Mouse (Mus musculus) urinary bladder, postnatal 4 days (tissue): ENCODE measurements at regions not wholly inside any gene's neighbourhood (a gene's known extent, or its start where the extent isn't known, plus 50 kb on each side); places are given as distances from the start of the nearest gene placed in this dataset.
A peak's percentile ranks its signal among the peaks of the same experiment; 100 is the strongest.

Source experiments
- DNase-seq, 2 experiments: peaks; one replicate each; pipeline ENCODE4 v3.0.0; 2021 to 2022; ENCODE audit warnings: low spot score in 2 of 2

DNA sequence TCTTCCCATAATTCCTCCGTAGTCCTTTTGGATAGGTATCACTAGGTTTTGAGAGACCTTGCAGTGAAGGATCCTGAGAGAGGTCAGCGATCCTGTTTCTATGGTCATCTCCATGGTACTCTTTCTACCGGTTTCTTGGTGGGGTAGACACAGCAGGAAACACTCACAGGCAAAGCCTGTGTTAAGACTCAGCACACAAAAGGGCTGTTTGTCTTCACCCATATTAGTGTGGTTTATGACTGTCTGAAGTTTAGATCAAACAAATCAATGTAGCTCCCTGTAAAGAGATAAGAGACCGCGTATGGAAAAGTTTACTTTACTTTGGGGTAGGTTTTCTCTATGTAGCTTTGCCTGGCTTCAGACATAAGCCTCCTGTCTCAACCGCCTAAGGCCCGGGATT lies 282.5 kb upstream of the Rbms1 start:
- no peak for DNase-seq

DNA sequence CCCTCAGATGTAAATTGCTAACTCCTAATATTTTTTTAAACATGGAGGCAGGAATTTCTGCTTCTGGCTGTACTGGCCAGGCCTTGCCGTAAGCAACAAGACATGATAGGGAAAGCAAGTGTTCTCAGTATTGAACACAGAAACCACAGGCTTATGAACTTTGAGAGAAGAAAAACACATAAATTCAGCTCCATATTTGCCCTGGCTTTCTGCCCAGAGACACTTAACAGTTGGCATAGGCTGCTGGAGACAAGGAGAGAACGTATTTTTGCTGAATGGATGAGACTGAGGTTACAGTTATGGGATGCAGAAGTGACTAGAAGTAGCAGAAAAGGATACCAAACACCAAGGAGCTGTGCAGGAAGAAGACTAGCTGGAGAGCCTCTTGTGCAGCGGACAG lies 258.7 kb upstream of the Rbms1 start:
- DNase-seq: no peak

DNA sequence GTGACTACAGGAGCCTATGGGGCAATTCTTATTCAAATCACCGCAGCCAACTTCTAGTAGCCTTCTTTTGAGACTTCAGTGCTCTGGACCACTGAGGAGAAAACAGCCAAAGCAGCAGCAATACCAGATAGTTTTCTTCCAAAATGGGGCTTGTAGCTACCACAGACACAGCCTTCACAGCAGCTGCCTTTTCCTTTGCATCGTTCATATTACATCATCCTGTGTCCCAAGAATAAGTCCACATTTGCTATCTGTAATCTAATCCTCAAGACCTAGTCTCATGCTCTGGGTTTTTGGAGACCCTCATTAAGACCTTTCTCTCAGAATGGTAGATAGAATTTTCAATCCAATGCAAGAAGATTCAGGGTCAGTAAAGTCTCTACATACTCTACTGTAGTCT lies 258.2 kb upstream of the Rbms1 start:
- no peak for DNase-seq

DNA sequence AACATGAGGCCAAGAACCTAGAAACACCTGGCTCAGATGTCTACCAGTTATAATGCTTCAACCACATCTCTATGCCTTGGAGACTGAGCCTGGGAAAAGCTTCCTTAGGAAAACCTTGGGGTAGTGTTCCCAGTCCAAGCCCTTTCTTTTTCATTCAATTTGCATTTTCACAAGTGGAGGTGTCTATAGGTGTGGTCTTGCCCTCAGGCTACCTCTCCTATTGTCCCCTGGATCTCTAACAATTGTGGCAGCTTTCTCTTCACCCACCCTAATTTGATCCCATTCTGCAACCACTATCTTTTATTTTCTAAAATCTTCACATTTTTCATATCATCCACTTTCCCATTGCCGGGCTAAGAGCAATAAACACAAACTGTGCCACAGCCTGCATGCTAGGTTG lies 251.0 kb upstream of the Rbms1 start:
- DNase-seq: no peak

DNA sequence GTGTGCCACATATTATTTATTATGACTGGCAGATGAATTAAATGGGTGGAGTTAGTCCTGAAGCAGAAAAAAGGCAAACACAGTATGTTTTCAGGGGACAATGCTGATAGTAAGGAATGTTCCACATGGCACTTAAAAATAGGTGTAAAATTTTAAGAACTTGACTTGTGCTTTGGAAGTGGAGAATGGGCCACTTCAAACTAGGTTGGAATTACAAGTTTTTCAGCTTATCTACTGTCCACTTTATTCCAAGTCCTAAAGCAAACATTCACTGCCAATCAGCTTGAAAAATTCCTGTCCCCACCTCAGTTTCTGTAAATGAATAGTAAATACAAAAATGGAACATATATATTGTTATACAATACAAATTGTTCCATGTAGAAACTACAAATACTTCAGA lies 238.4 kb upstream of the Rbms1 start:
- no peak for DNase-seq

DNA sequence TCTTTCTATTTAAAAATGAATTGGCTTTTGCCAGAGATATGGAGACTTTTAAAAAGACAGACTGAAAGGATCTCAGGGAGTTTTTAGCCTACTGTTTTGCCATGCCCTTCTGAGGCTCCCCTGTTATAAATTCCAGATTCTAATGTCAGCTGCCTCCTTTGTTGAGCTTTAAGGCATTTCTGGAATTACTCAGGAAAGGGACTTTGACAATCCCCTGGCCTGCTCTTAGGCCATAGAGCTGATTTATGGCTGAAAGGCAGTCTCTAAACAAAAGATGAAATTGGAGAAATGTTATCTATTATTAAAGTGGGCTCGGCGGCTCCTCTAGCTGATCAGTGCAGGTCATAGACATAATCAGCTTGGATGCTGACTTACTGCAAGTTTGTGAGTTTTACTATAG lies 231.0 kb upstream of the Rbms1 start:
- DNase-seq: no peak

DNA sequence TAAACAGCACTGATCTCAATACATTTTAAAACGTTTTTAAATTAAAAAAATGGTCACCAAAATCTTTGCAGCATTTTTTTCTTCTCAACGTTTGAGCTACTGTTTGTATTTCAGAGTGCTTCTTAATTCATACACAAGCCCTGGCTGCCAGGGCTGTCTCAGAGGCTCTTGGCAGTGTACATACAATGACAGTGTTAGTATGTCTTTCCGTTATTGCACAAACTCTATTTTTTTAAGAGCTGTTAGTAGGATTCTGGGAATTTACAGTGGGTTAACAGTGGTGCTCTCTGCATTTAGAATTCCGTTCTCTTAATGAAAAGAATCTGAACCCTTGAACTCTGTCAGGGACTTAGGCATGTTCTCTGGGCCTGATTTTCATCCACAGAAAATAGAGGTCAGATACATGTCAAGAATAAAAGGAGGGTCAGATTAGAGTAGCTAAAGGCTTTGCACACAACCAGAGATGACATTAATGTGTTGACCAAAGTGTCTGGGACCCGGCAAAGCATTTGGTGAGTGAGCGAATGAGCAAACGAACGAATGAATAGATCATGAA lies 219.5 kb upstream of the Rbms1 start:
- no peak for DNase-seq

DNA sequence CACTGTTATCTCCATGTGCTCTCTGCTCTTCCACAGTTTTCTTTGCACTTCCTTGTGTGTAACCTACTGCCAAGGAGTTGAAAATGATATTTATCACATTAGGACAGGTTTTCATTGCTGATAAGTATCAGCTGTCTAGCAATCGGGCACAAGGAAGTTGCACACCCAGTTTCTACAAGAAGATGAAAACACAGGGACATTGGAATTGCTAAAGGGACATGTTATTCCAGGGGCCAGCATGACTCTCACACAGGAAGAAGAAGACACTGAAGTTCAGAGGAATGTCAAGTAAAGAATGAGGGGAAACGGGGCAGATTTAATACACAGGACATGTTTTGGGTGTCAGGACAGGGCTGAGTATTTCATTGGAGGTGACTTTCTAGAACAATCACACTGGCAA lies 214.8 kb upstream of the Rbms1 start:
- no peak for DNase-seq

DNA sequence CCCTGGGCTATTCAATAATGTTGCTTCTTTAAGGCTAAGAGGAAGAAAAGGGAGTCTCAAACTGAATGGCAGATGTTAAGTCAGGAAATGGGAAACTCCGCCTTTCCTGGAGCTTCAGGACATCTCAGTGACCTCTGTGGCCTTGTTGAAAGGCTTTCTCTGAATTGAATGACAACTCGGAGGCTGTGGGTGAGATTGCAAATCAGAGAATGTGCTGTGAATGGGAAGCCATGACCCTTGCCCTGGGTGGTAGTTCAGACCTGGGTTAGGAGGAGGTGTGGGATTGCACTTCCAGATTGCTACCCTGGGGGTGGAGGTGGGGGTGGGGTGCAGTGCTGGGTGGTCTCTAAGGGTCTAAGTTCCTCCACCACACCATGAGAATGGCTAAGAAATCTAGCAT lies 213.8 kb upstream of the Rbms1 start:
- no peak for DNase-seq

DNA sequence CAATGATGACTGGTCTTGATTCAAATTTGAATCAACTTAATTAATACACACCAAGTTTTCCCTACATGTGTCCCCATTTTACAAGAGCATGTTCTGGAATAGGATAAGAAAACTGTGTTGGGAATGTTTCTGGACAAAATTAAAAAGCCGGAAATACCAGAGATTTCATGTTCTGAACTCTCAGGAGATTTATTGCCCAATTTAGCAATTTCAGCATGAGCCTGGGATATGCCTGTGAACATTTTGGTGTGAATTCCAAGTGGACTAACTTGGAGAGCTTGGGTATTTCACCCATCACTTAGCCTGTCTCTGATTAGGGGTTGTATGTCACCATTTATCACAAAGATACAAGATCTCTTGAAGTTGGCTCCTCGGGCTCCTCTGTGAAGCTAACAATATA lies 210.6 kb upstream of the Rbms1 start:
- DNase-seq: no peak

DNA sequence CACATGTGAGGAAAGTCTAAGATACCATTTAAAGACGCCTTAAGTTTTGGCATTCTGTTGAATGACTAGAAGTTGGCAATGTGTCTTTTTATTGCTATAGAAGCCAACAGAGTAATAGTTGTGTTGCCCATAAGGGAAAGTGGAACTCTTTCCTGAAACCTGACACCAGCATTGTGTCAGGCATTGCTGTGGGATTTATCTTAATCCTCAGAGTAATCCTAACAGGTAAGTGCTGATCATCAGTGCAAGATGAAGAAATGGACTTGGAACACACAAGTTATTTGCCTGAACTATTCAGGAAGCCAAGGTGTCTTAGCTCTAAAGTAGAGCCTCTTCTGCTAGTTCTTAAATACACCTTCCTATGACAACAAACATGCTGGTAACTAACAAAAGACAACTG lies 198.3 kb upstream of the Rbms1 start:
- no peak for DNase-seq

DNA sequence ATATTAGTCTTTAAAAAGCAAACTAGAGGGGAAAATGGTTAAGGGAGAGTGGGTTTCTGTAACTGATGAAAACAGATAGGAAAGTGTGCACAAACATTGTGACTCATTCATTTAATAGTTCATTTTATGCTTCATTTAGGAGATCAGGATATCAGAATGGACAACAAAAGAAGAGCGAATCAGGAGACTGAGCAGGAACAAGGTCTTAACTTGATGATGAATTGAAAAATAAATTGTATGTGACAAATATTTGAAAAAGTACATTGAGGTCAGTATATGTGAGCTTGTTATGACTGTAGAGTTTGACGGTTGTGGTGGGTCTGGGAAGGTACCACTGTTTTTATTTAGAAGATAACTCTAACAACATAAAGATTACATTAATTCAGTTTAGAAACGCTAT lies 196.8 kb upstream of the Rbms1 start:
- no peak for DNase-seq

DNA sequence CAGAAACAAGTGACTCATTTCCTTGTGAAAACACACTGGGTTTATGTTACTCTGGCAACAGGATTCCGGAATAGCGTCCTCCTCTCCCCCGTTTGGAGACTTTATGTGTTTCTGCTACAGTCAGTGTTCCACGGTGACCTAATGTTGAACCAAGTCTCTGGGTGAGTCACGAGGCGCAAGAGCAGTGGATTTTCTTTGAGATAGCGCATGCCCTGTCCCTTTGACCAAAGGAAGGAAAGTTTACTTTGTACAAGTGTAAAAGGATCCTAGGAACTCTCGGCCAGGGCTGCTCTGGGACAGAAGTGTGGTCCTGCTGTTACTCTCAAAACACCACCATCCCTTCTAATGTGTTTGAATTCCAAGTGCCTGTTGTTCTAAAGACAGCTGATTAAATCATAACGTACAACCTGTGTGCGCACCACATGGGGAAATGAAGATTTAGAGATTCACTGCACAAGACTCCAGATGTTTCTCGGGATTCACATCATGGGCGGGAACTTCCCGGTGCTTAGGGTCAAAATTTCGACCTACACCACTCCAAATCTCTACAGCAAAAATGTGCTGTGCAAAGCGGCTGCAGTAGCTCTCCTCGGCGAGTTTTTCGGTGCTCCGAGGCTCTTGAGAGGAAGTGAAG lies 176.1 kb upstream of the Rbms1 start:
- DNase-seq: peak in 1 of 2 experiments; percentile 46

DNA sequence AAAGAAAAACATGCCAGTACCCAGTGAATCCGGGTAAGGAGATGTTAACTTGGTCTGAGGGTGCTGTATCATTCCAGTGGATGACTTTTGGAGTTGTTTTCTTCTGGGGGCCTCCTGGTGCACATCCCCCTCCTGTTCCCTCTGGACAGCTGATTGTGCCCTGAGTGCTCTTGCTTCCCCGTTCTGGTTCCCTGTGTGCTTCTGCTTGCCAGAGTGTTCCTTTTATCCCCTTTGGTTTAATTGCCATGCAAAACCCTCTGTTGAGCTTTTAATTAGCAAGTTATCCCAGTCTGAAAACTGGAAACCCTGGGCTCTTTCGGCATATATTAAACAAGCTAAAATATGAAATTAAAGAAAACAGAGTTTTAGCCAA lies 175.6 kb upstream of the Rbms1 start:
- DNase-seq: no peak

DNA sequence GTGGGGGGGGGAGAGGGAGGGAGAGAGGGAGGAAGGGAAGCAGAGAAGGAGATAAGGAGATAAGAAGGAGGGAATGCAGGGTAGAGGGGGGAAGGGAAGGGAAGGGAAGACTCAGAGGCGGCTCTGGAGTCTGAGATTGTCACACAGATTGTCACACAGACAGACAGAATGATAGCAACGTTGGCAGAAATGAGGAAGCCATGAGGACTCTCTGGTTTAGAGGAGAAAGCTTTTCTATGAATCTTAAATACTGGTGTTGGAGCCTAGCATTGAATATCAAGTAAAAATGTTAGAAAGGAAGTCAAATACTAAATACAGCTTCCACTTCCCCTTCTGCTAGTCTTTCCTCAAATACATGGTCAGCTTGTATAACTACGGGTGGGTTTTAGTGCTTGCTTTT lies 174.4 kb upstream of the Rbms1 start:
- no peak for DNase-seq

DNA sequence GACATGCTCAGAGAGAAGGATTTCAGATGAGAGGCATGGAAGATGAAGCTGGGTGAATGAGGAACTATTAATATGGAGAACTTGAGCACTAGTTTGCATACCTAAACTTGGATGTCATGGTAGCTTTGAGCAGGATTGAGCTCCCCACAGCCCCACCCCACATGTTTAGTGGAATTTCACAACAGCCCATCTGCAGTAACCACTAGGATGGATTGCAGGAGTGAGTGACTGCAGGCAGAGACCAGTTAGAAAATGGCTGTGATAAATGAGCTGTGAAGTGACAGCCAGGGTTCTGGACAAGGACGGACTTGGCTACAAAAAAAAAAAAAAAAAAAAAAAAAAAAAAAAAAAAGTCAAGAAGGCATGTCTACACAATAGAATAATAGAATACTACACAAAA lies 173.9 kb upstream of the Rbms1 start:
- no peak for DNase-seq

DNA sequence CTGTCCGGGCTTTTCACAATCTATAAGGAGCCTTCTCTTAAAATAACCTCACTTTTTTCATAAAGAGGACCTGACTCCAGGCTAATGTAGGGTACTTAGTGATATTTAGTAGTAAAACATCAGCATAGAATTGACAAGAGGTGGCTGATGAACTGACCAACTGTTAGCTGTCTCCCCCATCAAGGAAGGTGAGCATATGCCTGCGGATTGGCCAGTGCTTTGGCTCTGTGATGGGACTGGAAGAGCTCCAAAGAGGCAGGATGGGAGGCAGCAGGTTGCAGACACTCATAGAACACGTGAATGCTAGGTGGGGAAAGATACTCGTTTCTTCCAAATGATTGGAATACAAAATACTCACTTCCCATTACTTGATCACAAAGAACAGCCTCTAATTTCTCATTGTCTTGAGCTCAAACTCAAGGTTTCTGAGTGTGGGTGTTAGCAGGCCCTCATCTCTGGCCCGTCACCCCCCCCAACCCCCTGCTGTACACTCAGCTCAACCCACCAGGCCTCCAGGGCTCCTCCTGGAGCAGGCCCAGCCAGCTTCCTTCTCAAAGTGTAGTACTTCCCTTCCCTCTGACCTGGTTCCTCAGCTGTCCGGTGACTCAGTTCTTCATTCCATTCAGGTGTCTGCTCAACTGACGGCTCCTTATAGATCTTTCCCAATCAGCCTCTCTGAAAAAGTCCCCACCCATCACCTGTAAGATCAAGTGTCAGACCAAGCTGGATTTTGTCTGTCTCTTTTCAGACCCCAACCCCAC lies 160.2 kb upstream of the Rbms1 start:
- no peak for DNase-seq

DNA sequence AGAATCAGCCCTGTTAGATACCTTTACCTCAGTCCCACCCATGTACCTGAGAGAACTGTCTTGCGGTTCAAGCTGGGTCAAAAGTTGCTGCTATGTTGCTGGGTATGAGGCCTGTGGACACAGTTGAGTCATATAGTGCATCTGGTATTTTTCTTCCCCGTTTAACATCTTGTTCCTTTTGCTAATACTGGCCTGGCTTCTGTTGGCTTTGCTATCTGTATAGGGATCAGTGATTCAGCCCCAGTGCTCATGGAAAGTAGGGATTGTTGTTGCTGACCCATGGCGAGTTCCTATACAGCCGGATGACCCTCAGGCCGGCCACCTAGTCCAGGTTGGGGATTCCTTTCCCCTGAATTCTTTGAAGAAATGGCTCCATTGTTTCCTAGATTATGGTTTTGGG lies 158.3 kb upstream of the Rbms1 start:
- no peak for DNase-seq

DNA sequence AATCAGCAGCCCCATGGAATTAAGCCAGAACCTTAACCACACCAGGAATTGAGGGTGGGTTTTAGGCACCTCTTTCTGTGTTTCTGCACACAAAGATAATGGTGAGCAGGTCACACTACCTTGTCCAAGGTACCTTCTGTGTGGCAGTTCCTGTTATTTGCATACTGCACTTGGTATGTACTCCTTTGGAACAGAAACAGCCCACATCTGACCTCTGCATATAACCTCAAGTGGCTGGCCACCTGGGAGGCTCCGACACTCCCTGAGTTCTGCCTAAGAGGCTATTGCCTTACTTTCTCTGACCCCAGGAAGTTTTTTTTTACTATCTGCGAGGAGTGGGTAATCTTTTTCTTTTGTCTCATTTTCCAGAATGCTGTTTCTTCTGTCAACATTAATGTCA lies 151.6 kb upstream of the Rbms1 start:
- DNase-seq: no peak

DNA sequence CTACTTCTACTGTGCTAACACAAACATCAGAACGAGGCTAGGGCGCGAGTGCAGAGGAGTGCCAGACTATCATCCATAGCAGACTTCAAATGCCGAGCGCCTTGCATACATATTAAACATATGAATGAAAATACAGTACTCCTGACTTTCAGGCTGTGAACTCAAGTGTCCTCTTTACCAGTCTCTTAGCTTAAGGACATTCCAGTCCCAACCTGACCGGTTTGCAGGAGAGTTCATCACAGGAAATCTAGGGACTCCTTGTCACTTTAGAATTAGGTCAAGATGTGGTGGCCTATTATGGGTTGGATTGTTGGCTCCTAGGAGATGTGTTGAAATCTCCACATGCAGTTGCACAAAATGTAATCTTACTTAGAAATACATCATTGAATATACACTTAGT lies 150.9 kb upstream of the Rbms1 start:
- DNase-seq: no peak

DNA sequence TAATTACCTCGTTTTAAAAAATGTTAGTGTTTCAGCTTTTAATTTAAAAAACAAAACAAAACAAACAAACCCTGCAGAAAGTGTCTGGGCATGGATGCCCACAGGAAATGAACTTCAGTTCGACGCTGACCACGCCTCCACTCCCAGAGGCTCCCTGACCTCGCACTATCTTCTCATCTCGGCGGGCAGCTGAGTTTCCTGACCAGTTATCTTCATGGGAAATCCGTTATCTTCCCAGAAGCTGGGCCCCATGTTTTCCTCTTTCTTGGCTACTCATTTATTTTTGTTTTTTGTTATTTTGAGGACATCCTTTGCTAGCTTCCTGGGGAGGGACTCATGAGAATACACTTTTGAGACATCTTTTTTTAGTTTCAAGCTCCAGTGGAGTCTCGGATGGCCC lies 147.6 kb upstream of the Rbms1 start:
- no peak for DNase-seq

DNA sequence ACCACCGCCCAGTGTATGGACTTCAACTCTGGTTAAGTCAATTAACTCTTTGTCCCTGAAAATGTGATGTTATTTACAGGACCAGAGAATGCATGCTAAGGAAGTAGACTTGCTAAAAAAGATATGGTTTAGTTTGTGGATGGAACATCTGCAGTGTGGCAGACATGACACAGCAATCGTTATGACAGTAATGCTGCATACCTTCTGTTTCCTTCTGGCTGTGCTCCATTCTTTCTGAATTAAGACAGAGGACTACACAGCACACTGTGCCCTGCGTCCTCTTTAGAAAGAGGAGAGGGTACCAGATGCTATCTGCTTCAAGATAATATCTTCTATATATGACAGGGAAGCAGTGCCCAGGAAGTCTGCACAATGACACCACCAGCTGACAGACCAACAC lies 146.6 kb upstream of the Rbms1 start:
- no peak for DNase-seq

DNA sequence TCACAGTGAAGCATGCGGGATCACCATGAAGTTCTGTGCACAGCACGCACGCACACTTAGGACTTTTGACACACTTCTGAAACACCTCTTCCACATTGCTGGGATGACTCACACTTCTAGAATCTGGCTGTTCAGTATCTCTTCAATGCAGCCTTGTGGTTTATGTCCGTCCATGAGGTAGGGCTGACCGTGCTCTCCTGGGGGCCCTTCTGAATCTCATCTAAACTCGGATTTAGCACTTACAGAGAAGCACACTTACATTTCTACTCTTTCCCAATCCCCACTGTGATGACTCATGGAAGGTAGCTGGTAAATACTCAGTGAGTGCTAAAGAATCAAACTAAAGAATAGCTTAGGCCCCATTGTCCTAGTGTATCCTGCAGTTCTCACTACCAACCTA lies 142.2 kb upstream of the Rbms1 start:
- DNase-seq: no peak

DNA sequence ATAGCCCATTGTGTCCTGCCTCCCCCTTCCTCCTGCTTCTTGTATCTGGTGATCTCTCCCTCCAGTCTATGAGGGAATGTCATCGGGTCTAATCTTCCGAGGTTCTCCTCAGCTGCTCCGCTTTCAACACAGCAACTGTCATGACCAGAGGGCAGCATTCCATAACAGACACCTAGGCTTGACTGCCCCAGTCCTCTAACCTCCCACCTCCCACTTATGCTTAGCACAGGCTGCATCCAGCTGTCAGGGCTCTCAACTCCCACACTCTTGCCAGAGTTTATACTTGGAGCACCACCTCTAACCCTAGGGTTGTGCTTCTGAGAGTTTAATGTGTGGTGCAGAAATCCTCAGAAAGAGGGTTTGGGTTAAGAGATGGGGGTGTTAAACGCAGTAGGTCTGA lies 137.9 kb upstream of the Rbms1 start:
- DNase-seq: no peak
